Comparison of ENCODE assay signal across 21 mouse cellular contexts in genomic region chr3:52953831-52954230, GRCm38 (mm10).
A peak's percentile ranks its signal among the peaks of the same experiment; 100 is the strongest.
DNase-seq lines count a peak whose midpoint lies in the region; ATAC-seq and TF ChIP-seq lines count a peak whose summit lies in the region.
"Had no signal": no experiment of that assay in that cellular context is flagged by ENCODE, and none has a peak within 500 bp of the region (broad histone marks: within the 10 kb centered on the region; RNA-seq: fewer than 3 reads in every experiment).

No protein-coding gene starts in this region.

- no peak for TF ChIP-seq CTCF in heart, adult 2 months (IDR thresholded peaks at IDR 0.05)

- intact Hi-C loops in heart, adult 2 months (cut with DNase I): loop anchor here (1.0 kb wide), 2 partner anchors 502 to 550 kb away; no protein-coding TSS in a partner anchor
- intact Hi-C loops in heart, postnatal 10 days (cut with DNase I): loop anchor here (5.0 kb wide), 1 partner anchor 52 kb away; no protein-coding TSS in a partner anchor

- no peaks in the 10 kb centered on the region for H3K27me3 ChIP-seq in heart, adult 2 months (ENCODE audit: control insufficient read depth, insufficient read depth, low read length)
- H3K27me3 ChIP-seq in heart, embryonic 11.5 days (ENCODE audit: control insufficient read depth, insufficient read depth, low read length): no peaks in the 10 kb centered on the region
- no peaks in the 10 kb centered on the region for H3K27me3 ChIP-seq in heart, embryonic 12.5 days (replicated peaks)
- peaks cover 6% of the 10 kb centered on the region for H3K27me3 ChIP-seq in forebrain, embryonic 12.5 days
- H3K27me3 ChIP-seq in liver, embryonic 11.5 days (replicated peaks; ENCODE audit: control insufficient read depth, insufficient read depth, low read length): no peaks in the 10 kb centered on the region
- H3K27me3 ChIP-seq: kidney, embryonic 15.5 days; limb, embryonic 13.5 days; liver, embryonic 12.5 days; midbrain, embryonic 12.5 days; neural tube, embryonic 12.5 days had no signal

- 27% methylated on average over 1 of the region's 1 CpGs for WGBS in heart, adult 2 months
- 55% methylated on average over 1 of the region's 1 CpGs for WGBS in heart, embryonic 11.5 days (ENCODE audit: insufficient replicate concordance)
- WGBS in heart, embryonic 12.5 days: 44% methylated on average over 1 of the region's 1 CpGs
- WGBS in forebrain, embryonic 12.5 days: 91% methylated on average over 1 of the region's 1 CpGs
- WGBS in liver, embryonic 11.5 days: 73% methylated on average over 1 of the region's 1 CpGs

- no peak for TF ChIP-seq POLR2A in heart, adult 2 months (IDR thresholded peaks at IDR 0.05; ENCODE audit: insufficient read depth, low read depth, low read length)

- H3K27ac ChIP-seq in heart, adult 2 months: peak overlapping the region; percentile 73
- no peak overlapping the region for H3K27ac ChIP-seq in heart, embryonic 11.5 days (ENCODE audit: low read depth, low read length)
- H3K27ac ChIP-seq in heart, embryonic 12.5 days (ENCODE audit: poor library complexity, severe bottlenecking): peak overlapping the region; percentile 34; the same call in 1 of the 2 replicates
- no peak overlapping the region for H3K27ac ChIP-seq in forebrain, embryonic 12.5 days
- H3K27ac ChIP-seq in liver, embryonic 11.5 days (ENCODE audit: low read depth, low read length): no peak overlapping the region
- H3K27ac ChIP-seq: hindbrain, embryonic 14.5 days; limb, embryonic 13.5 days; liver, embryonic 12.5 days; midbrain, embryonic 12.5 days; neural tube, embryonic 12.5 days had no signal

- H3K36me3 ChIP-seq in heart, adult 2 months (ENCODE audit: control insufficient read depth, insufficient read depth, low read length): peaks cover 3% of the 10 kb centered on the region
- no peaks in the 10 kb centered on the region for H3K36me3 ChIP-seq in heart, embryonic 11.5 days (ENCODE audit: control insufficient read depth, insufficient read depth, low read length)
- no peaks in the 10 kb centered on the region for H3K36me3 ChIP-seq in heart, embryonic 12.5 days
- no peaks in the 10 kb centered on the region for H3K36me3 ChIP-seq in forebrain, embryonic 12.5 days (replicated peaks)
- H3K36me3 ChIP-seq in liver, embryonic 11.5 days (ENCODE audit: control insufficient read depth, insufficient read depth, low read length): no peaks in the 10 kb centered on the region
- H3K36me3 ChIP-seq: kidney, embryonic 15.5 days; limb, embryonic 13.5 days; liver, embryonic 12.5 days; midbrain, embryonic 12.5 days; neural tube, embryonic 12.5 days had no signal

- no peak overlapping the region for H3K4me2 ChIP-seq in heart, embryonic 11.5 days
- no peak overlapping the region for H3K4me2 ChIP-seq in heart, embryonic 12.5 days
- H3K4me2 ChIP-seq in forebrain, embryonic 12.5 days: no peak overlapping the region
- H3K4me2 ChIP-seq in liver, embryonic 11.5 days: no peak overlapping the region
- H3K4me2 ChIP-seq: hindbrain, embryonic 14.5 days; kidney, embryonic 15.5 days; limb, embryonic 13.5 days; liver, embryonic 12.5 days; midbrain, embryonic 12.5 days; neural tube, embryonic 12.5 days had no signal

- 0 out of 2 replicates have a peak, but pooled peaks have one; percentile 19 for TF ChIP-seq EP300 in heart, adult 2 months (IDR thresholded peaks at IDR 0.05; ENCODE audit: insufficient read depth, low read depth, low read length)

- H3K9ac ChIP-seq in heart, adult 2 months (ENCODE audit: low read depth, low read length): no peak overlapping the region
- no peak overlapping the region for H3K9ac ChIP-seq in heart, embryonic 11.5 days (ENCODE audit: low read depth, low read length)
- H3K9ac ChIP-seq in heart, embryonic 12.5 days: no peak overlapping the region
- no peak overlapping the region for H3K9ac ChIP-seq in forebrain, embryonic 12.5 days
- H3K9ac ChIP-seq in liver, embryonic 11.5 days (ENCODE audit: low read depth, low read length): no peak overlapping the region
- H3K9ac ChIP-seq: hindbrain, embryonic 14.5 days; kidney, embryonic 15.5 days; limb, embryonic 13.5 days; liver, embryonic 12.5 days; liver, postnatal 0 days; midbrain, embryonic 12.5 days; neural tube, embryonic 12.5 days had no signal

- no peaks in the 10 kb centered on the region for H3K79me2 ChIP-seq in heart, adult 2 months (replicated peaks; ENCODE audit: control insufficient read depth, insufficient read depth, low read length)

- H3K4me3 ChIP-seq in heart, adult 2 months: no peak overlapping the region
- no peak overlapping the region for H3K4me3 ChIP-seq in heart, embryonic 11.5 days (ENCODE audit: low read depth, low read length)
- no peak overlapping the region for H3K4me3 ChIP-seq in heart, embryonic 12.5 days
- H3K4me3 ChIP-seq in forebrain, embryonic 12.5 days (replicated peaks): no peak overlapping the region
- no peak overlapping the region for H3K4me3 ChIP-seq in liver, embryonic 11.5 days (ENCODE audit: low read depth, low read length)
- H3K4me3 ChIP-seq: erythroblast, embryonic 14.5 days; kidney, embryonic 15.5 days; limb, embryonic 13.5 days; liver, embryonic 12.5 days; midbrain, embryonic 12.5 days; myocyte; neural tube, embryonic 12.5 days had no signal

- peak in 1 of 2 experiments; percentile 53 for DNase-seq in heart, adult 2 months
- DNase-seq in heart, postnatal 10 days: peak; percentile 38 to 41
- DNase-seq in liver, embryonic 11.5 days (ENCODE audit: low spot score): no peak
- DNase-seq: adrenal gland, postnatal 25 days; cerebellum, adult 18-20 months; cerebellum, postnatal 10 days; kidney, adult 11 months; liver, postnatal 0 days; thymus, postnatal 4 days had no signal

- peaks cover 13% of the 10 kb centered on the region for H3K4me1 ChIP-seq in heart, adult 2 months (ENCODE audit: control insufficient read depth, insufficient read depth, low read length)
- peaks cover 16% of the 10 kb centered on the region for H3K4me1 ChIP-seq in heart, embryonic 11.5 days (ENCODE audit: control insufficient read depth, insufficient read depth, low read length)
- peaks cover 28% of the 10 kb centered on the region for H3K4me1 ChIP-seq in heart, embryonic 12.5 days (replicated peaks)
- H3K4me1 ChIP-seq in forebrain, embryonic 12.5 days: peaks cover 14% of the 10 kb centered on the region
- H3K4me1 ChIP-seq in liver, embryonic 11.5 days (replicated peaks; ENCODE audit: control insufficient read depth, insufficient read depth, low read length): no peaks in the 10 kb centered on the region
- H3K4me1 ChIP-seq: neural tube, embryonic 12.5 days had no signal

- H3K9me3 ChIP-seq in heart, embryonic 11.5 days (replicated peaks; ENCODE audit: control insufficient read depth, low read length): no peaks in the 10 kb centered on the region
- no peaks in the 10 kb centered on the region for H3K9me3 ChIP-seq in heart, embryonic 12.5 days (replicated peaks)
- H3K9me3 ChIP-seq in forebrain, embryonic 12.5 days: no peaks in the 10 kb centered on the region
- H3K9me3 ChIP-seq in liver, embryonic 11.5 days (ENCODE audit: control insufficient read depth, low read length): no peaks in the 10 kb centered on the region
- H3K9me3 ChIP-seq: kidney, embryonic 15.5 days; limb, embryonic 13.5 days; liver, embryonic 12.5 days; midbrain, embryonic 12.5 days; neural tube, embryonic 12.5 days had no signal

- ATAC-seq in heart, embryonic 11.5 days (replicated peaks; ENCODE audit: insufficient number of reproducible peaks, low FRiP score, low TSS enrichment): no peak
- no peak for ATAC-seq in heart, embryonic 12.5 days (ENCODE audit: insufficient number of reproducible peaks, low FRiP score)
- no peak for ATAC-seq in forebrain, embryonic 12.5 days (ENCODE audit: low FRiP score)
- ATAC-seq in activated CD4-positive, CD25-positive, alpha-beta regulatory T cell, adult 4 months: no peak
- ATAC-seq in liver, embryonic 11.5 days (replicated peaks; ENCODE audit: low FRiP score): no peak
- ATAC-seq: liver, embryonic 12.5 days; liver, postnatal 0 days had no signal

Comparison
In these comparisons a context has a peak if more than half of its experiments do, and no peak if none do; other contexts are left out.
1. H3K27ac ChIP-seq: peak in heart, adult 2 months (single experiment) and heart, embryonic 12.5 days (single experiment); none in heart, embryonic 11.5 days (single experiment), forebrain, embryonic 12.5 days (single experiment) and liver, embryonic 11.5 days (single experiment).